Mouse (Mus musculus) layer of hippocampus, adult 9-11 months (tissue): ENCODE measurements around the gene Hsd17b12.

Source experiments
- DNase-seq: peaks from one replicate; pipeline ENCODE4 v3.0.0; 2022

Gene Hsd17b12

GRCm38 (mm10) chr2:94066540-94067135, 91.1 kb downstream of the Hsd17b12 start:
- no peak for DNase-seq

DNA sequence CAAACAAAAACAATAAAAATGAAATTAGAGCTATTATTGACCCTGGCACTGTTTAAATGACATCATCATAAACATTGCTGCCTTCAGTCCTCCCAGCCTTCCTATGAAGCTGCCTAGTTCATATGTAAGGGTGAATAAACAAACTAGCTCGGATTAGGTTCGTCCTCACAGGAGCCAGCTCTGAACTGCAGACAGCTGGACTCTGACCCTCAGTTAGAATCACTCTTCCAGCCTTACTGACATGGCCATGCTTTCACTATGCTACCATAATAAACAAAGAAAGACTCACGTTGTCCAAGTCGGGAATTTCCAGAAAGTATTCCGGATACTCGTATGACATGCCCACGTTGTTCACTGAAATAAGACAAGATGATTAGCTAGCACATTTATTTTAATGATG, 91.6 kb downstream of the Hsd17b12 start:
- no peak for DNase-seq

DNA sequence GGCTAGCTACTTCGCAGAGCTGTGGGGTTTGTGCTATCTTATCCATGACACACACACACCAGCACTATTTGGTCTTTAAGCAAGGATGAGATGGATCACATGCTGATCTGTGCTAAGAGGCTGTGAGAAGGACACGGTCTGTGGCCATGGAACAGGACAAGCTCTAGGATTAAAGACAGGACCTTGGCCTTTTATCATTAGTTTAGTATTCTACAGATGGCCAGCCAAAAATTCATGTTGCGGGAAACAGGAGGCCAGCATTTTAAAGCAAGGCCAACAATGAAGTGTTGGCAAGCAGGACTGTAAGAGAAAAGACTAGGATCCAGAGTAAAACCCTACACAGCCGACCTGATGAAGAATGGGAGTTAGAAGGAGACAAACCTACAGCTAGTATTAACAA, 95.0 kb downstream of the Hsd17b12 start:
- DNase-seq, result no peak

DNA sequence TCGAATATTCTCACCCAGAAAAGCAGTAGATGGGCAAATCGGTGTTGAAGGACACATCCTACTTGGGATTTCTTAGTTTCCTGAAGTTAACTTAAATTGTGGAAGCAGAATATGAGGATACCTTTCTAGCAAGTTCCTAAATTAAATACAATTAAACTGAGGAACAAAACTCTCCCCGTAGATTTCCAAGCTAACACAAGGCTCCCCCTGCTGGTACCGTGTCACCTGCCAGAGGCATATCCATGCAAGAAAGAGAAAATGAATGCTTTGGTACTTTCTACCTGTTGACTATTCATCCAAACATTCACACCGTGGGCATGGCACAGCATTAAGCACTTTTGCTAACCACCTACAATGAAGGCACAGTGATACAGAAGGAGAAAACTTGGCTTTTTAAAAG, 98.3 kb downstream of the Hsd17b12 start:
- no peak for DNase-seq

DNA sequence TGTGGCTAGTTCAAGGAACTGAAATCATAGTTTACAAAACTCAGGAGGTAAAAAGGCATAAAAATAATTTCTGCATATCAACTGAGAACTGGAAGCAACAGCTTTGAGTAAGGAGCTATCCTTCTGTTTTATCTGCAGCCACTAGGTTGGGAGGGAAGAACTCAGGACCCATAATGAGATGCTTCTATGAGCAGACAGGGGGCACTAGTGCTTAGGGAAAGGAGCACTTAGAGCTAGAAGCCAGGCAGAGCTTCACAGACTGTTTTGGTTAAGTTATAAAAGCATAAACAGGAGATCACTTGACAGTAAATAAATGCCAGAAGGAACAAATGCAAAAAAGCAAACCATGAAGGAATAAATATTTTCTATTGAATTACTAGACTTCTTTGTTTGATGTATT, 103.0 kb downstream of the Hsd17b12 start:
- DNase-seq, result no peak

GRCm38 (mm10) chr2:94051952-94052351, 105.8 kb downstream of the Hsd17b12 start:
- DNase-seq, result no peak

DNA sequence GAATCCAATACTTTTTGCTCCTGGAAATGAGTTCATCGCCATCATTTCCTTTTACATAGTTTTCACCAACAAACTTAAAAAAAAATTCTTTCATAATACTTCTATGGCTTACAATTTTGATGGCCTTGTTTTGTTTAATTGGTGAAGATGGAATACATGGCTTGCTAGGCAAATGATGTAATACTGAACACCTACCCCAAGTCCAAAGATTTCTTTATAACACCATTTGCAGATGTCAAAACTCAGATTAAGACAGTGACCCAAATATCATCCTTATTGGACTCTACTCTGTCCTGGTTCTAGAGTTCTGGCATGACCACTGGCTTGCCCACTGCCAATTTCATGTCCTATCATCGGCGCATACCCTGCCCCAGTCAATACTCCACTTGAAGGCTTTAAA, 106.9 kb downstream of the Hsd17b12 start:
- no peak for DNase-seq

DNA sequence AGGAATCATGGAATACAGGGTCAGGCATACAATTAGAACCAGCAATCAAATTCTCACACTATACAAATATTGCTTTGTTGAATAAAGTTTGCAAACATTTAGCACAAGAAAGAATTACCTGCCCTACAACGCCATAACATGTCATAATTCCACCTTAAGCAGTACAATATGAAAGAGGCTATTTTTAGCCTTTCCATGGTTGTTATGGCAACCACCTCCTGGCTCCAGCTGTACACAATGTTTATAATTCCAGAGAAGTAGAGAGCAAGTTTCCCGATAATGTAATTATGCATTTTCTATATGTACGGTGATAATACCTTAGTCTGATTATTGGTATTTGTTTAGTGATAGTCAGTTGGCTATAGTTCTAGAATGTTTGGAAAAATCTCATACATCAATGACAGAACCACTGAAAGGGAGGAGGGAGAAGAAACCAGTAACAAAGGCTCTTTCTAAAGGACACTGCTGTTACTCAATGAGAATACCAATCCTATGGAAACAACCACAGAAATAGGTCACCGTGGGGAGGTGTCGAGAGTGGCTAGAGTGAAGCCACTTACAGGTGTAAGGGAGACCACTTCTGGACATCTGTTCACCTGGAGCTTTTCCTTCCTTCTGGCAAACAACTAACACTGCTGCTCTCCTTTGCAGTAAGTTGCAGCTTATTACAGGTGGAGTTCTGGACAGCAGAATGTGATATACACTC, 108.1 kb downstream of the Hsd17b12 start:
- DNase-seq, result no peak

- no peak for DNase-seq
Observed at GRCm38 (mm10) chr2:94048733-94049470, 108.9 kb downstream of the Hsd17b12 start.

GRCm38 (mm10) chr2:94048271-94048670, 109.5 kb downstream of the Hsd17b12 start:
- no peak for DNase-seq

DNA sequence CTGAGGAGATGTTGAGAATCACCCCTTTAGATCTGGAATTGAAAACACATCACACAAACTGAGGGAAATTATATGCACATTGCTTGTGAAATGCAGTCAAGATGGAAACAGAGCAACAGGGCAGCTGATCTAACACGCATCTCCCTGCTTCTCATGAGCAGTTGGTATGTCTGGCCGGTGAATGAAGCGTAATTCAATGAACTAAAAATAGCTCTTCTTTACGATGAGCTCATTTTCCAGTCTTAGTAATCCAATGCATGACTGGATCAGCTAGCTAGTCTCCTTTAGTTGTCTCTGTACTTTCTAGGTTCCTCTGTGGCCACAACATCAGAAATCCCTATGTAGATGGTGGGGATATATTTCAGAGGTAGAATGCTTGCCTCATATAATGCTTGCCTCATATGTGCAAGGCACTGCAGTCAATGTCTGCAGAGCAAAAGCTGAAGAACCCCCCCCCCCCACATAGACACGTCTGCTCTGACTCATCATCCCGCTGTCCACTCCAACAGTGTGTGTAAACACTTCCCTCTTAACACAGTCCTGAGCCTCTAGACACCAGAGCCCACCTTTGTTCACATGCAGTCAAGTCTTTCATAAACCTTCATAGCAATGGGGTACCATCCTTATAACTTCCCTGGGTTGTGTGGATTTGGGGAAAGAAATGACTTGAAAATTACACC, 112.2 kb downstream of the Hsd17b12 start:
- no peak for DNase-seq

DNA sequence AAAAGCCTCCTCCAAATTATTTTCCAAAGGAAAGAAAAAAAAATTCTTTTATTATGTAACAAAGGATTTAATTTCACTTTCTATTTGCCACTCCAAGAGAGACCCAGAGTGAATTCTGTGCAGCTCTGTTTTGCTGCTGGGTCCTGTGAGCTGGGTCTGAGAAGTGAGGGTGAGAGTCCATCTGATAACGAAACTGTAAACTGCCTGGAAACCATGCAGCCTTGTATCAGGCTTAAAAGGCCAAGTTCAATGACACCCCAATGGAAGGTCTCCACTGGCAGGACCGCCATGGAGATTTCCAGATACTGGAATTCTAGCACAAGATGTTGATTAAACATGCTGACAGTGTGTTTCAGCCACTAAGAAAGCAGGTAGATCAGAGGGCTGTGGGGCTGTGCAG, 113.6 kb downstream of the Hsd17b12 start:
- no peak for DNase-seq

DNA sequence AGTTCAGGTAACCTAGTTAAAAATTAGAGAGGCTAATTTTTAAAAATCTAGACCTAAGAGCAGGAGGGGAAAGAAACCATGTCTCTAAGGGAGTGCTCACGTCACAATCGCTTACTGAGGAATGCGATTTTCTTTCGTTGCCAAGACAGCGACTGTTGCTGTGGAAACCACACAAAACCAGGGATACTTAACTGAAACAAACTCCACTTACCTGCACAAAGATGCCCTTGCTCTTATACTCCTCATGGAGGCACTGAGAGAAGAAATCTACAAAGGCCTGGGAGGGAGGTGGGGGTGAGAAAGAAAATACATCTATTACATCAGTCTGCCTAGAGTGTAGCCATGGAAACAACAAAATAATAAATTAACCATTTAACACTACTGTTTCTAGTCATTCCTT, 114.1 kb downstream of the Hsd17b12 start:
- DNase-seq, result peak; percentile 45

GRCm38 (mm10) chr2:94042461-94042860, 115.3 kb downstream of the Hsd17b12 start:
- DNase-seq, result no peak

DNA sequence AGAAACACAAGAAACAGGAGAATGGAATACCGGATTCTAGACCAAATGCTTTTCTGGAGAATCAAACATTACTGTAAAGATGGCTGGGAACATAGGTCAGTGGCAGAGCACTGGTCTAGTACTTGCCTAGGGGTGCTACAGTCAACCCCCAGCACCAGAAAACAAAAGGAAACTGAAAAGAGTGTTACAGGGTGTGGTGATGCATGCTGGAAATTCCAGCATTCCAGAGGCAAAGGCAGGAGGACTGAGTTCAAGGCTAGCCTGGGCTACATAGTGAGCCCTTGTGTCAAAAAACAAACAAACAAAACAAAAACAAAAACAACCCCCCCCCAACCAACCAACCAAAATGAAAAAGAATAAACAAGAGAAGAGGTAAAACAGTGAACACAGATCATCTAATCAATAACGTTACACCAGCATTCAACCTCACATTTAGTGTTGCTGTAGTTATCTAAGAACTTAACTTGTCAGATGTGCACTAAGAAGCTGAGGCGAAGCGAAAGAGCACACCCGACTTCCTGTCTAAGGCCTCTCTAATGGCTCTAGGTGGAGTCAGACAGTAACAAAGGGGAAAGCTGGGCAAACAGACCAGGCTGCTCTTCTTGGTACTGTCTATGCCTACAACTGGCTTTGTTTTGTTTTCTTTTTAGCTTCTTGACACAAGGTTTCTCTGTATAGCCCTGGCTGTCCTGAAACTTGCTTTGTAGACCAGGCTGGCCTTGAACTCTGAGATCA, 117.2 kb downstream of the Hsd17b12 start:
- DNase-seq, result no peak

GRCm38 (mm10) chr2:94035428-94036331, 122.1 kb downstream of the Hsd17b12 start:
- peak; percentile 86 for DNase-seq

DNA sequence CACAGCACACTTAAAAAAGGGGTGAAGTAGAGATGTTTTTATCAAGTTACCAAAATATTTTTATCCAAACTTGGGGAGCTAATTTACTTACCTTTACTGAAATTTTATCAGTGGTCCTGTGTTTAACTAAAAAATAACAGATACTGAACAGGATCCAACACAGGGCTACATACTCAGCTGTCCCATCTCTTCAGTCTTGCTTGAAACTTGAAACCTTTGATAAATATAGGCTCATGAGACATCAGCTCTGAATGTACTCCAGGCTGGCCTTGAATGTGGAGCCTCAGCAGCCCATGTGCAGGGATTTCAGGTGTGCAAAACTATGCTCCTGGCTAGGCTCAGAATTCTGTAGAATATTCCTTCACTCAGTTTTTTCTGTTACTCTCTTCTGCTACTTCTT, 127.2 kb downstream of the Hsd17b12 start:
- no peak for DNase-seq

- no peak for DNase-seq
Observed at GRCm38 (mm10) chr2:94024637-94025036, 133.1 kb downstream of the Hsd17b12 start.

GRCm38 (mm10) chr2:94010335-94011291, 147.2 kb downstream of the Hsd17b12 start, which contains the start of gene Alkbh3:
TSS of gene Alkbh3 (minus strand) at chr2:94010807.
- peak; percentile 91 for DNase-seq

GRCm38 (mm10) chr2:94002331-94002730, 155.4 kb downstream of the Hsd17b12 start:
- peak; percentile 89 for DNase-seq
